Mouse (Mus musculus) heart, embryonic 16.5 days (tissue): ENCODE data around the gene Slc8b1. TPM values are rescaled to one million over a fixed set of nuclear protein-coding genes. Genes with fewer than 3 reads are reported as not detected.
A peak's percentile ranks its signal among the peaks of the same experiment; 100 is the strongest.

ENCODE experiments used
- ATAC-seq: fragments of 200-750 bp; cut with Nextera tagmentation; replicated peaks from 2 replicates; pipeline ENCODE4 v1.8.0; 2017; ENCODE audit warnings: moderate number of reproducible peaks; ENCODE audit not compliant: insufficient read depth, low FRiP score; ENCODE audit errors: extremely low read depth
- H3K27ac ChIP-seq: fragments of 300-500 bp; sonication (generic); 2 replicates; pipeline ENCODE4 v1.5.1; 2014; ENCODE audit warnings: mild to moderate bottlenecking, low read length, control low read depth, moderate library complexity
- H3K27me3 ChIP-seq: fragments of 300-500 bp; sonication (generic); 2 replicates; pipeline ENCODE4 v1.6.1; 2014; ENCODE audit warnings: low read length, mixed read lengths; ENCODE audit not compliant: control insufficient read depth, insufficient read depth
- H3K36me3 ChIP-seq: fragments of 300-500 bp; sonication (generic); 2 replicates; pipeline ENCODE4 v1.6.1; 2014; ENCODE audit not compliant: control insufficient read depth, insufficient read depth
- H3K4me1 ChIP-seq: fragments of 300-500 bp; sonication (generic); 2 replicates; pipeline ENCODE4 v1.6.1; 2014; ENCODE audit warnings: low read length, mixed read lengths; ENCODE audit not compliant: control insufficient read depth, insufficient read depth
- H3K4me2 ChIP-seq: fragments of 300-500 bp; sonication (generic); 2 replicates; pipeline ENCODE4 v1.6.1; 2014; ENCODE audit warnings: low read depth, mild to moderate bottlenecking, control low read depth, low read length
- H3K4me3 ChIP-seq: fragments of 300-500 bp; sonication (generic); 2 replicates; pipeline ENCODE4 v1.5.1; 2014; ENCODE audit warnings: mild to moderate bottlenecking, control low read depth, low read length
- H3K9ac ChIP-seq: fragments of 300-500 bp; sonication (generic); 2 replicates; pipeline ENCODE4 v1.6.1; 2014; ENCODE audit warnings: low read length, control low read depth
- H3K9me3 ChIP-seq: fragments of 300-500 bp; sonication (generic); replicated peaks from 2 replicates; pipeline ENCODE4 v1.6.1; 2016; ENCODE audit warnings: low read length; ENCODE audit not compliant: control insufficient read depth
- WGBS: fragments of 180-500 bp; shearing (Covaris S2); extraction: QIAGEN DNeasy Blood & Tissue Kit; methylation state at CpG from one replicate; pipeline ENCODE4 v1.1.7; 2014; 5-methylcytosine and 5-hydroxymethylcytosine counted together
- polyA plus RNA-seq: library from polyadenylated mRNA; unstranded; fragments of >200 nt; fragmentation: Nextera tagmentation; extraction: Ambion mirVana; gene quantifications from 2 replicates; pipeline ENCODE4 v1.2.1, GENCODE M21; 2015

Slc8b1 gene
- polyA plus RNA-seq, 1 experiment from 2014 or later, result 3.5 TPM

DNA sequence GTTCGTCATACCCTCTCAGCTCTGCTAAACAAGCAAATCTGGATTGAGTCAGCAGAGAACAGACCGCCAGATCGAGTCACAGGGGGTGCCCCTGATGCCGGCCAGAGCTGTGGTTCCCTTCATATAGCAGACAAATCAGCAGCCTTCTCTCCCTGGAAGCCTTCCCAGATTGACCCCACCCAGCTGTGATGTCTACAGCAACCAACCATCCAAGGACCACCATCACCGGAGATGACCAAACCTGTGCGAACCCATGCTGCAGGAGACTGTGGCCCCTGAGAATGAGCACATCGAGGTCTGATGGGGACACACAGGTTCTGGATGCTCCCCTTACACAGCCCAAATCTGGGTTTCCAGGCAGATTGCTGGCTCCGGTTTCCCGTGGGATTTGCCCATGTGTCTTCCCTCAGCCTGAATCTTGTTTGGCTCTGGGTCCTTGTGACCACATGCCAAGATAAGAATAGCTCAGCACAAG is 8.8 kb upstream of the Slc8b1 start:
- H3K36me3 ChIP-seq, result no peaks in the 10 kb centered on the region
- H3K9ac ChIP-seq, result peak overlapping the region; percentile 97
- WGBS, result 49% methylated on average over 9 of the region's 9 CpGs
- ATAC-seq, result no peak
- peak overlapping the region; percentile 97 for H3K4me2 ChIP-seq
- no peak overlapping the region for H3K27ac ChIP-seq
- H3K4me3 ChIP-seq, result peak overlapping the region; percentile 93
- peaks cover 17% of the 10 kb centered on the region for H3K4me1 ChIP-seq
- H3K27me3 ChIP-seq, result no peaks in the 10 kb centered on the region
- H3K9me3 ChIP-seq, result no peaks in the 10 kb centered on the region

DNA sequence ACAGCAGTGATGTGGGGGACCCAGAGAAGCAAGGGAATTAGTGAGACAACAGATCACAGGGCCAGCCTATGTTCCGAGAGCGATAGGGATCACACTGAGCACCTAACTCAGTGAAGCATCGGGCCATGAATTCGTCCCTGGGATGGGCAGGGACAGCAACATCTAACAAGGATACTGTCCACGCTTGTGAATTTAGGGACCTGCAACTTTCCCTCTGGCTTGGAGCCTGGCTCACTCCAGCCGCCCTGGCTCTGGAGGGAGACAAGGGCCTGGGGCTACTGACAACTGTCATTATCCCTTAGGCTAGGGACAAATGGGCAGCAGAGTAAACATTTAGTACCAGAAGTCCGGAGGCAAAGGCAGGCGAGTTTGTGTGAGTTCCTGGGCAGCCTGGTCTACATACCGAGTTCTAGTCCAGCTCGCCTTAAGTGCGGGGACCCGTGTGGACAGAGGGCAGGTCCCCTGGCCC is 8.3 kb upstream of the Slc8b1 start:
- H3K27ac ChIP-seq, result 0 out of 2 replicates have a peak overlapping the region, but pooled peaks have one; percentile 23
- peak overlapping the region; percentile 97 for H3K4me2 ChIP-seq
- H3K4me3 ChIP-seq, result peak overlapping the region; percentile 93
- peaks cover 17% of the 10 kb centered on the region for H3K4me1 ChIP-seq
- H3K27me3 ChIP-seq, result no peaks in the 10 kb centered on the region
- 3% methylated on average over 12 of the region's 12 CpGs for WGBS
- peak overlapping the region; percentile 97 for H3K9ac ChIP-seq
- no peak for ATAC-seq
- H3K36me3 ChIP-seq, result no peaks in the 10 kb centered on the region
- no peaks in the 10 kb centered on the region for H3K9me3 ChIP-seq

DNA sequence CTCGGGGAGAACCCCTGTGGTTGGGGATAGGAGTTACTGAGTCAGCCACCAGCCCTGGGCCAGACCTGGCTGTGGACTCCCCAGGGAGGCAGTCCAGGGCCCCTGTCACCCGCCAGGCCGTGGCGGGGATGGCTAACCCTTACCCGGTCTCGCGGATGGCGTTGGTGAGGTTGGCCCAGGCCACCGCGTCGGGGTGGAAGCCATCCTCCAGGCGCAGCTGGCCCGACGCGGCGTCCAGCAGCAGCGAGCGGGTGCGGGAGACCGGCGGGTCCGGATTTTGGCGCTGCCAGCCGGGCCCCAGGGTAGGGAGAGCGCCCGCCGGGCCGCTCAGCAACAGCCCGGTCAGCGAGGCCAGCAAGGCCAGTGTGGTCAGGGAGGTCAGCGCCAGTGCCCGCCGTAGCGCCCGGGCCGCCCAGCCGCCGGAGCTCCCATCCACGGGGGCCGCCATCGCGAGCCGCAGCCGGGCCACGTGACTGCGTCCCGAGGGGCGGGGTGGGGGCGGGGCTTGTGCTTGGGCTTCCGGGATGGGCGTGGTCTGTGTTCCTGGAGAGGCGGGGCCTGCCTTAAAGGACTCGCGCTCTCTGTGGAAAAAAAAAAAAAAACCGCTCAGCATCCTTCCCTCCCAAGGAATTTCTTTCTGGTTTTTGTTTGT is 7.7 kb upstream of the Slc8b1 start, which contains the start of gene Plbd2:
TSS of gene Plbd2 (minus strand) at position 482 of the 652 bp plus-strand sequence.
- Histone ChIP-seq H3K27ac (0 out of 2 replicates have a peak within 1 kb of the TSS, but pooled peaks have one; percentile 23), H3K27me3 (no peaks in the 10 kb centered on the region), H3K9ac (peak within 1 kb of the TSS; percentile 97), H3K4me3 (peak within 1 kb of the TSS; percentile 93), H3K4me2 (peak within 1 kb of the TSS; percentile 97), H3K36me3 (no peaks in the 10 kb centered on the region), H3K4me1 (peaks cover 17% of the 10 kb centered on the region), H3K9me3 (no peaks in the 10 kb centered on the region)
- under 1% methylated on average over 55 of the region's 55 CpGs for WGBS
- ATAC-seq, result peak; percentile 81

DNA sequence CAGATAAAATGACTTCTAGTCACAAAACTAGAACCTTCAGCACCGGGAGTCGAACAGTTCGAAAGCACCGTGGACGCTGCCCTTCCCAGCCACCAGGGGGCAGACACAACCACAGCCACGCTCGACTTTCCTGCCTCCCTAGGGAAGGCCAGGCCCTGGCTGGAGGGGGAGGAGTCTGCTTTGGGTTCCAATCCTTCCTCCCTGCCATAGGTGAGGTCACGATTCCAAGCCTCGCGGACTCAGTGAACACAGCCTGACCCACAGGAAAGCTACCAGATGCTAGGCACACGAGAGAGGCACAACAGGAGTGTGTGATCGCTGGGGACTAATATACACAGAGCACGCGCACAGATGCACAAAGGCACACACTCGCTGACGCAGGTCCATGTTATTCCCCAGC is 5.6 kb upstream of the Slc8b1 start:
- ATAC-seq, result no peak; the same call in 1 of the 2 replicates
- Histone ChIP-seq H3K9me3 (no peaks in the 10 kb centered on the region), H3K4me1 (peaks cover 17% of the 10 kb centered on the region), H3K4me2 (peak overlapping the region; percentile 27; the same call in 1 of the 2 replicates), H3K4me3 (no peak overlapping the region), H3K27me3 (no peaks in the 10 kb centered on the region), H3K9ac (no peak overlapping the region), H3K27ac (no peak overlapping the region), H3K36me3 (no peaks in the 10 kb centered on the region)
- 20% methylated on average over 16 of the region's 16 CpGs for WGBS

DNA sequence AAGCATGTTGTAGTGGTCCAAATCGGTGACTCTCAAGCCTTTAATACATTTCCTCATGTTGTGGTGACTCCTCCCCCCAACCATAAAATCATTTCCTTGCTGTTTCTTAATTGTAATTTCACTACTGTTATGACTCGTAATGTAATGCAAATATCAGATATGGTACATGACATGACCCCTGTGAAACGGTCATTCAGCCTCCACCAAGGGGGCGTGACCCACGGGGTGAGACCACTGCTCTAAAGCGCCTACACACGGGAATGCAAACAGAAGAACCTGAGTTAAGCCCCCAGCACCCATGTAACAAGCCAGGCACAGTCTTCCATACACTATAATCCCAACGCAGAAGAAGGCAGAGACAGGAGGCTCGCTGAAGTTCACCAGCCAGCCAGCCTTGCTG is 5.2 kb upstream of the Slc8b1 start:
- Histone ChIP-seq H3K9me3 (no peaks in the 10 kb centered on the region), H3K4me1 (peaks cover 17% of the 10 kb centered on the region), H3K36me3 (no peaks in the 10 kb centered on the region), H3K9ac (no peak overlapping the region), H3K4me2 (peak overlapping the region; percentile 27; the same call in 1 of the 2 replicates), H3K4me3 (no peak overlapping the region), H3K27me3 (no peaks in the 10 kb centered on the region), H3K27ac (no peak overlapping the region)
- no peak for ATAC-seq
- 63% methylated on average over 9 of the region's 9 CpGs for WGBS

DNA sequence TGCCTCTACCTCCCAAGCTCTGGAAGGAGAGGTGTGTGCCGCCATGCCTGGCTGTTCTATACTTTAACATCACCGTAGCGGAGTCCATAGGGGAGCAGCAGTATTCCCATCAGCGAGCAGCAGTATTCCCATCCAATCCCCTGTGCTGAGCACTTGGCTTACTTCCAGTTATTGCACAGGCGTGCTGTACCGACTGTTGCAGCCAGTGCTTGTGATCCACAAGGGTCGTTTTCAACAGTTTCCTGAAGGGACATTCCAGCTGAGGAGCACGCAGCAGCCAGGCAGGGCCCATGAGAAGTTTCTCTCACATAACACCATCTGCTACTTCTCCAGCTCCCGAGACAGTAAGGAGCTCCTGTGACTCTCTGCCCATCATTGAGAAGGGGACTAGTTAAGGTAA is 4.5 kb upstream of the Slc8b1 start:
- no peaks in the 10 kb centered on the region for H3K9me3 ChIP-seq
- 32% methylated on average over 9 of the region's 9 CpGs for WGBS
- H3K27ac ChIP-seq, result no peak overlapping the region
- no peak overlapping the region for H3K9ac ChIP-seq
- no peaks in the 10 kb centered on the region for H3K27me3 ChIP-seq
- H3K4me2 ChIP-seq, result no peak overlapping the region
- ATAC-seq, result no peak
- H3K4me3 ChIP-seq, result no peak overlapping the region
- H3K4me1 ChIP-seq, result peaks cover 17% of the 10 kb centered on the region
- H3K36me3 ChIP-seq, result no peaks in the 10 kb centered on the region

DNA sequence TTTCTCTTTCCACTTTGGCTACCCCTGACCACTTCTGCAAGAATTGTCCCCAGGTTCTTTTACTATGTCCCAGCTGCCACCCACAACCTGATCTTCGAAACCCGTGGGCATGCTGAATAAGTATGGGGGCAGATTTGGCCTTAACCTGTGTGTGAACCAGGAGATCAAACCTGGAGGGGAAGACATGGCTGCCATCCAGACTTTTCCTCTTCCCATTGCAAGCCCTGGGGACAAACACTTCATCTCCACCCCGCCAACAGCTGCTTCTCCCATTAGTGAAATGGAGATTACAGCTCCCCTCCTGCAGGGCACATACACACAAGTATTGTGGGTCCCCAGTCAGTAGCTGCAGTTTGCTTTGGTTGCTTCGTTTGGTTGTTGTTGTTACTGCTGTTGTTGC is 3.7 kb upstream of the Slc8b1 start:
- 65% methylated on average over 4 of the region's 4 CpGs for WGBS
- no peaks in the 10 kb centered on the region for H3K36me3 ChIP-seq
- no peak overlapping the region for H3K4me2 ChIP-seq
- no peak for ATAC-seq
- no peaks in the 10 kb centered on the region for H3K27me3 ChIP-seq
- H3K27ac ChIP-seq, result no peak overlapping the region
- H3K4me3 ChIP-seq, result no peak overlapping the region
- H3K9ac ChIP-seq, result no peak overlapping the region
- no peaks in the 10 kb centered on the region for H3K9me3 ChIP-seq
- H3K4me1 ChIP-seq, result peaks cover 13% of the 10 kb centered on the region

DNA sequence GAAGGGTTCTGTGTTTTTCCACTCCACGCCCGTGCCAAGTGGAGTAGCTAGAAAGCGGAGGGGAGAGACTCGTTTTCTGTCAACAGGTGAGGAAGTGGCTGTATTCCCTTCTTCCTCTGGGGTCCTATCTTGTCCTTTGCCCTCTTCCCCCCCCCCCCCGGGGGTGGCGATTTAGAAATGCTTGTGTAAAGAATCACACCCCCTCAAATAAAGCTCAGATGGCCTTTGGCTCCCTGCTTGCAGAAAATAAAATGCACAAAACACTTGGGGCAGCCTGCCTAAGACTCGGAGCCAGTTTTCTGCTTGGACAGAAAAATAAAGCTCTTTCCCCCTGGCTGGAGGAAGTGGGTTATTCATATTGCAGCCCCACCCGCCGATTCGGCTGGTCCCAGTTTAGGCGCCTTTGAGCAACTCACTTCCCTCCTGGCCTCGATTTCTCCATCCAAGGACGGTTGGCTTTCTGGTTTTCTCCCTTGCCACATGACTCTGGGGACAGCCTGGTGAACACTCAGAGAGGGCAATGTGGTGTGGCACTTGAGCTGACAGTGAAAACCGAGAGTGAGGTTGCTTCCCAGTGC is 764 bp downstream of the Slc8b1 start:
- no peaks in the 10 kb centered on the region for H3K36me3 ChIP-seq
- no peaks in the 10 kb centered on the region for H3K9me3 ChIP-seq
- H3K4me1 ChIP-seq, result peaks cover 22% of the 10 kb centered on the region
- ATAC-seq, result no peak
- WGBS, result 25% methylated on average over 14 of the region's 14 CpGs
- peak overlapping the region; percentile 64 for H3K4me3 ChIP-seq
- peak overlapping the region; percentile 79 for H3K4me2 ChIP-seq
- H3K9ac ChIP-seq, result peak overlapping the region; percentile 70; the same call in 1 of the 2 replicates
- no peaks in the 10 kb centered on the region for H3K27me3 ChIP-seq
- no peak overlapping the region for H3K27ac ChIP-seq

DNA sequence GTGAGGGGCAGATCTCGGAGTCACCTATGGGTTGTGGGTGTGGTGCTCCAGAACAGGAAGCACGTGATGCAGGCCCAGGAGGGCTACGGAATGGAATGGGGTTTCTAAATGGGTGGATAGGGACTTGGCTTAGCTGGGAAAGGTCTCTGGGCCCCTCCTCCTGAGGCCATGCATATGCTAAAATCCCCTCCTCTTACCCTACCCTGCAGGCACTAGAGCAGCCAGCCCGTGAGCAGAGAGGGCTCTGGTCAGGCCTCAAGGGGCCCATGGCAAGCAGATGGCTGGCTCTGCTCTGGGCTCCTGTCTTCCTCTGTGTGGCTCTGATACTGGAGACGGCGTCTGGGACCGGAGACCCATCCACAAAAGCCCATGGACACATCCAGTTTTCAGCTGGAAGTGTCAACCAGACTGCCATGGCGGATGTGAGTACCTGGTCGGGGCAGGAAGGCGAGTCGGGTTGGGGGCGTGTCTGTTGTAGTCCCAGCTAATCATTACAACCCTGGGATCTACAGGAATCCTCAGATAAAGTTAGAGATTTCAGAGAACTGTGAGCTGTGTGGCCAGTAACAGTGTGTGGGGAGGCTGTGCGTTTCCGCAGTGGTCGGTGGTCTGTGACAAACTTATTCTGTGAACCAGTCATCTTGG is 2.1 kb downstream of the Slc8b1 start:
- 69% methylated on average over 15 of the region's 15 CpGs for WGBS
- Histone ChIP-seq H3K4me2 (no peak overlapping the region), H3K9ac (no peak overlapping the region), H3K27ac (no peak overlapping the region), H3K9me3 (no peaks in the 10 kb centered on the region), H3K4me3 (no peak overlapping the region), H3K27me3 (no peaks in the 10 kb centered on the region), H3K4me1 (peaks cover 22% of the 10 kb centered on the region), H3K36me3 (no peaks in the 10 kb centered on the region)
- no peak for ATAC-seq
